Mouse (Mus musculus) midbrain, embryonic 13.5 days (tissue): ENCODE measurements around the gene Bmpr2. TPM values are rescaled to one million over a fixed set of nuclear protein-coding genes. Genes with fewer than 3 reads are reported as not detected.
"Not testable (repeated sequence)": the region's sequence is repeated elsewhere in the genome, so short reads cannot be mapped to it uniquely, and the experiment has no call there.

Experiments
- ATAC-seq: fragments of 200-750 bp; cut with Nextera tagmentation; 2 replicates; pipeline ENCODE4 v1.8.0; 2017; ENCODE audit warnings: mild to moderate bottlenecking, moderate TSS enrichment, moderate library complexity
- H3K27ac ChIP-seq: fragments of 300-500 bp; sonication (generic); 2 replicates; pipeline ENCODE4 v1.5.1; 2015; ENCODE audit warnings: inconsistent platforms, mild to moderate bottlenecking, moderate library complexity
- H3K27me3 ChIP-seq: fragments of 300-500 bp; sonication (generic); 2 replicates; pipeline ENCODE4 v1.6.1; 2015; ENCODE audit warnings: mild to moderate bottlenecking, inconsistent platforms
- H3K36me3 ChIP-seq: fragments of 300-500 bp; sonication (generic); 2 replicates; pipeline ENCODE4 v1.6.1; 2015; ENCODE audit warnings: mild to moderate bottlenecking, inconsistent platforms
- H3K4me1 ChIP-seq: fragments of 300-500 bp; sonication (generic); replicated peaks from 2 replicates; pipeline ENCODE4 v1.6.1; 2015; ENCODE audit warnings: inconsistent platforms
- H3K4me2 ChIP-seq: fragments of 300-500 bp; sonication (generic); replicated peaks from 2 replicates; pipeline ENCODE4 v1.6.1; 2015; ENCODE audit warnings: moderate library complexity, mild to moderate bottlenecking, inconsistent platforms
- H3K4me3 ChIP-seq: fragments of 300-500 bp; sonication (generic); replicated peaks from 2 replicates; pipeline ENCODE4 v1.5.1; 2015; ENCODE audit warnings: mild to moderate bottlenecking, inconsistent platforms
- H3K9ac ChIP-seq: fragments of 300-500 bp; sonication (generic); replicated peaks from 2 replicates; pipeline ENCODE4 v1.6.1; 2015; ENCODE audit warnings: mild to moderate bottlenecking, inconsistent platforms
- H3K9me3 ChIP-seq: fragments of 300-500 bp; sonication (generic); 2 replicates; pipeline ENCODE4 v1.6.1; 2016; ENCODE audit warnings: mild to moderate bottlenecking, inconsistent platforms
- WGBS: fragments of 180-500 bp; shearing (Covaris S2); methylation state at CpG from one replicate; pipeline ENCODE4 v1.1.7; 2015; 5-methylcytosine and 5-hydroxymethylcytosine counted together
- polyA plus RNA-seq: library from polyadenylated mRNA; unstranded; fragments of >200 nt; fragmentation: Nextera tagmentation; extraction: Ambion mirVana; gene quantifications from 2 replicates; pipeline ENCODE4 v1.2.1, GENCODE M21; 2015

The Bmpr2 gene
- 10.9 and 13.0 TPM in 2 replicates for polyA plus RNA-seq

DNA sequence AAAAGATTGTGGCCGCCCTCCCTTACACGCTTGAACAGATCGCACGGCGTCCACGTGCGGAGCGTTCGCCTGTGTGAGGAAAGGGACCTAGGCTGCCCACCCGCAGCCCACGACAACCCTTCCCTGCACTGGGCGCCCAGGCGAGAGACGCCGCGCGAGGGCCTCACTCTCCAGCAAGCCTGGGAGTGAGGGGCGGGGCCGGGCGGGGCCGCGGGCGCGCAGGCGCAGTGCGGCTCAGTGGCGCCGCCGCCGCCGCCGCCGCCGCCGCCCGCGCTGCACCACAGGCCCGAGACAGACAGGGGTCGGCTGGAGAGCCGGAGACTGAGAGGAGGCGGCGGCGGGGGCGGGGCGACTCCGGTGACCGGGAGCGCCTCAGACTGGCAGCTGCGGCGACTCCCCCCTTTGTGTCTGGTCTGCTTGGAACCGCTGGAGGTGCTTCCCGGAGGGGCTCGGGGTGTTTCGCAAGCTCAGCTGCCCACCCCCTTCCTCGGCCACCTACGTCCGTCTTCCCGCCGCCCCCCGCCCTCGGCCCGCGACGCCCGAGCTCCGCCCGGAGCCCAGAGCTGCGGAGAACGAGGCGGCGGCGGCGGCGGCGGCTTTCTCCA is at the start of gene Bmpr2:
Bmpr2 (plus strand) TSS at position 237 of the 605 bp plus-strand sequence.
- Histone ChIP-seq H3K27ac (peak within 1 kb of the TSS; percentile 99), H3K9ac (peak within 1 kb of the TSS; percentile 97), H3K4me2 (peak within 1 kb of the TSS; percentile 84), H3K4me1 (peaks cover 25% of the 10 kb centered on the region), H3K4me3 (peak within 1 kb of the TSS; percentile 99), H3K9me3 (no peaks in the 10 kb centered on the region), H3K36me3 (no peaks in the 10 kb centered on the region), H3K27me3 (no peaks in the 10 kb centered on the region)
- WGBS, result under 1% methylated on average over 70 of the region's 75 CpGs
- ATAC-seq, result peak; percentile 95

DNA sequence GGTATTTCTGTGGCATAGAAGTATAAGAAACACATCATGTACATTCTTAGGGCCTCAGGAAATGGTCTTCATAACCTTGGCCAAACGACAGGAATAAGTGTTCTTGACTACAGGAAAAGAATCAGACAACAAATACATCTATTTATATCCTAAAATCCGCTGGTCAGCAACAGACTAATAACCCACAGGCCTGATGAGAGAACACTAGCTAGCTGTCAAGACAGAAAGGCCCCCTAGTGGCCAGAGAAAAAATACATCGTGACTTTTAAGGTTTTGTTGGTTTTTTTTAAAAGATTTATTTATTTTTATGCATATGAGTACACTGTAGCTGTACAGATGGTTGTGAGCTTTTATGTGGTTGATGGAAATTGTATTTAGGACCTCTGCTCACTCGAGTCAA is 43.3 kb upstream of the Bmpr2 start:
- H3K4me3 ChIP-seq, result no peak overlapping the region
- 60% methylated on average over 4 of the region's 4 CpGs for WGBS
- no peak for ATAC-seq

DNA sequence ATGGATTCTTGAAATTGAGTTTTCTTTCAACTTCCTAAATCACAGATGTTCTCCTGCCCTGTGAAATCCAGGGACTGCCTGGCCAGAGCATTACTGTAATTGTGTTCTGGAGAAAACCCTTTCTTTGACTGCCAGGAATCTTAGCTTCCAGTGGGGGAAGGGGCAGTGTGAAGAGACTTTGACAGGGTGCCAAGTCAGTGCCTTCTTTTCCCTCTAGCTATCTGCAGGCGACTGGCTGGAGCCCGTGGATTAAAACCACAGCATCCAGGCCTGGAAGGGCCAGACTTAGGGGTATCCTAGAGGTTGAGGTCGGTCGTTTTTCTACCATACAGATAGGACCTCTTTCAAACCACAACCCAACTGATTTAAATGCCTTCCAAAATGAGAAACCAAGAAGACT is 37.5 kb upstream of the Bmpr2 start:
- Histone ChIP-seq H3K27me3 (no peaks in the 10 kb centered on the region), H3K9ac (no peak overlapping the region), H3K4me1 (no peaks in the 10 kb centered on the region), H3K27ac (no peak overlapping the region), H3K4me3 (no peak overlapping the region), H3K36me3 (peaks cover 10% of the 10 kb centered on the region), H3K9me3 (no peaks in the 10 kb centered on the region), H3K4me2 (no peak overlapping the region)
- ATAC-seq, result no peak
- WGBS, result 76% methylated on average over 4 of the region's 4 CpGs

More for the DNA sequence above, 43.3 kb upstream of the Bmpr2 start:
- Histone ChIP-seq H3K9me3 (no peaks in the 10 kb centered on the region), H3K27me3 (no peaks in the 10 kb centered on the region), H3K36me3 (peaks cover 35% of the 10 kb centered on the region), H3K4me1 (no peaks in the 10 kb centered on the region), H3K4me2 (no peak overlapping the region), H3K27ac (no peak overlapping the region), H3K9ac (no peak overlapping the region)

DNA sequence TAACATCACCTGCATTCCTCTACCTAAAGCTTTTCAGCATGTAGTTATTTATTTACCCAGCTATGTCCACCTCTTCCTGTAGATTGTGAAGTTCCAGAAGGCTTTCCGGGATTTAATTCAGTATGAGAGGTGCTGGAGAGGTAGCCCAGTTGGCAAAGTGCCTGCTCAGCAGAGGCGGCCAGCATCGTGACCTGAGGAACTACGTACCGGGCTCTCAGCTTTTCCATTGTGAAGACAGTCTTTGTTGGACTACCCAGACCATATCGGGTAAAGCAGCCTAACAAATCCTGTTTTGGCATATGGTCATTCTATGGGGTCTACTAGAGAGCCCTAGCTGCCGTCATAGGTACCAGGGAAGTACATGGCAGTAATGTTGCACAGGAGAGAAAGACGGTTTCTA is 33.1 kb upstream of the Bmpr2 start:
- H3K4me3 ChIP-seq, result no peak overlapping the region
- no peaks in the 10 kb centered on the region for H3K9me3 ChIP-seq
- WGBS, result 82% methylated on average over 8 of the region's 8 CpGs
- H3K4me1 ChIP-seq, result no peaks in the 10 kb centered on the region
- H3K9ac ChIP-seq, result no peak overlapping the region
- no peaks in the 10 kb centered on the region for H3K36me3 ChIP-seq
- no peak for ATAC-seq
- H3K27ac ChIP-seq, result no peak overlapping the region
- no peaks in the 10 kb centered on the region for H3K27me3 ChIP-seq
- no peak overlapping the region for H3K4me2 ChIP-seq

DNA sequence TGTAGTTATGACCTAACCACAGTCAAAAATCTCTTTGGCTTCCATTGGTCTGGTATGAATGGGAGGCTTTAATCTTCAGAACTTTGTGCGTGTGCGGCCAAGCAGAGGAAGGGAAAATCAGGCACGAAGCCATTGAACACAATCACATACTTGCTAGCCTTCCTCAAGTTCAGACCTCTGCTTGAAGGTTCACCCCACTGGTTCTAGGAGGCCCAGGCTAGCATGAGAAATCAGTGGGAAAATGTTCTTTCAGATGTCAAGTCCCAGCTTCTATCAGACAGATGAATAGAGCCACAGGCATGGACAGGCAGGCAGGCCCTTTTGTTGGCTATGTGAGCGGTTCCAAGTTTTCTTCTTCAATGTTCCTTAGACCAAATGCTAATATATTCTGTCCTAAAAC is 32.5 kb upstream of the Bmpr2 start:
- Histone ChIP-seq H3K9me3 (no peaks in the 10 kb centered on the region), H3K4me2 (no peak overlapping the region), H3K4me3 (no peak overlapping the region), H3K4me1 (no peaks in the 10 kb centered on the region), H3K27ac (no peak overlapping the region), H3K27me3 (no peaks in the 10 kb centered on the region), H3K36me3 (no peaks in the 10 kb centered on the region), H3K9ac (no peak overlapping the region)
- no peak for ATAC-seq
- 60% methylated on average over 4 of the region's 4 CpGs for WGBS

DNA sequence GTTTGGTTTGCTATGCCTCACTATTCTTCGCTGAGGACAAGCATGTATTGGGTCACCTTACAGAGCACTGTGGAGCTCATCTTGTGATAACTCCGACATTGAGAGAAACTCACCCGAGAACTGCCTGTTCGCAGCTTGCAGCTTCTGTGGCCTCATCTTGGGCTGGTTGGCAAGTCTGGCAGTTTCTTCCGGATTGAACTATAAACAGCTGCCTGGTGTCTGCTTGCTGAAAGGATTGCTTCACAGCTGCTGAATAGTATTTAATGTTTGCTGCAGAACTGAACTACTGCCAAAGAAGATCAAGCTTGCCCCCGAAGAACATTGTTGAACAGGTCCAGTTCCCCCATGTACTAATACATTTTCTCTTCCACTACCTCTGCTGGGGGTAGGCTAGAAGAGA is 29.1 kb upstream of the Bmpr2 start:
- H3K36me3 ChIP-seq, result no peaks in the 10 kb centered on the region
- no peak overlapping the region for H3K9ac ChIP-seq
- H3K27ac ChIP-seq, result no peak overlapping the region
- H3K27me3 ChIP-seq, result no peaks in the 10 kb centered on the region
- WGBS, result 85% methylated on average over 6 of the region's 6 CpGs
- H3K4me1 ChIP-seq, result no peaks in the 10 kb centered on the region
- H3K4me3 ChIP-seq, result no peak overlapping the region
- H3K4me2 ChIP-seq, result no peak overlapping the region
- H3K9me3 ChIP-seq, result no peaks in the 10 kb centered on the region
- ATAC-seq, result no peak

DNA sequence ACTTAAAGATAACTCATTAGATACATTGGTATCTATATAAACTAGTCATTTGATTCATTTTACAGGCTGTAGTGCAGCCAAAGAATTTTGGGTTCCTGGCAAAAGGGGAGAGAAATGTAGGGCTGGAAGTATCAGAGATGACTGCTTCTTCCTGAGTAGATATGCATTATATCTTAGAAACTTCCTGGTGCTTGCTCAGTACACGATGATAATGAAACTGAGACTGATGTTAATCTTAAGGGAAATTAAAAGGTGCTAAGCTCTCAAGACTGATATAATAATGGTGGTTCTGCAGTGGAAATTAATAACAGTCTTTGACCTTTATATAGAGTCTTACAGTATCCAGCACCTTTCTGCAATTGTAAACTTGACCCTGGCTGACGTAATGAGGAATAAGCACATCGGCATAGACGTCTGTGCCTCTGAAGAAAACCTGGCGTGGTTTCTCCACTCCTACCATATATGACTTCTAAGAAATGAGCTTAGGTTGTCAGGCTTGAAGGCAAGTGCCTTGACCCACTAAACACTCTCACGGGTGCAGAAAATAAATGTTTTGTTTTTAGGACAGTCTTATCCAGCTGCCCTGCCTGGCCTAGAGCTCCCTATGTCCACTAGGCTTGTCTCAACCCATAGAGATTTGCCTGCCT is 24.3 kb upstream of the Bmpr2 start:
- Histone ChIP-seq H3K9me3 (no peaks in the 10 kb centered on the region), H3K9ac (no peak overlapping the region)
- no peak for ATAC-seq

DNA sequence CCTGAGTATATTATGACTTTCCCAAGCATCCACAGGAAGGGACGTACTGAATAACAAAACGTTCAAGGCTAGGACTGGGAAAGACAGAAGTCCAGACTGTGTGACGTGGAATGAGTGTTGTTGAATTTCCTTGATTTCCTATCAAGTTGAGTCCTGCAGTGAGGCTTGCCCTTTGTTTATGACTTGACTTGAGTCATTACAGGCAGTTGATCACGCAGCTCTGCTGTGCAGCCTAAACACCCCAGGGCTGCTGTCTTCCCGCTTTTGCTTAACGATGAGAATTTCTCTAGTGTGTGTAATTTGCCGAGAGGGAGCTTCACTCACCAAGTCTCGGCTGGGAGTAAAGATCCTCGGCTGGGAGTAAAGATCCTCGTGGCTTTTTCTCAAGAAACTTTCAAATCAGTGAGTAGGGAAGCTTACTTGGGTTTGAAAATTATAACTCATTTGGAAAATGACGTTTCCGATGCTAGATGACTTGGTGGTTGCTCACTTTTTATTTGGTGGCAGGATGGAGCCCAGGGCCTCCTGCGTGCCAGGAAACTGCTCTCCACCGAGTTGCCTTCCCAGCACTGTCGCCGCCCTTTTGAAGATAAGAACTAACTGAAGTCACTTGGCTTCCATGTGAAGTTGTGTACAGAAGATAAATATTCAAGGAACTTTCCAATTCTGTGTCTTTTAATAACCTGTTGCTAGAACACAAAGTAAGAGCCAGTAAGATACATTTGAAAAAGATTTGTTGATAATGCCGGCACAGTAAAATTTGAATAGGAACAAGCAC is 23.4 kb upstream of the Bmpr2 start:
- Histone ChIP-seq H3K4me1 (no peaks in the 10 kb centered on the region), H3K9ac (no peak overlapping the region), H3K4me2 (no peak overlapping the region), H3K27me3 (no peaks in the 10 kb centered on the region), H3K9me3 (no peaks in the 10 kb centered on the region), H3K4me3 (no peak overlapping the region), H3K36me3 (no peaks in the 10 kb centered on the region), H3K27ac (no peak overlapping the region)
- ATAC-seq, result no peak
- WGBS, result 81% methylated on average over 17 of the region's 17 CpGs

More for the DNA sequence above, 24.3 kb upstream of the Bmpr2 start:
- no peaks in the 10 kb centered on the region for H3K27me3 ChIP-seq
- no peaks in the 10 kb centered on the region for H3K36me3 ChIP-seq
- WGBS, result 89% methylated on average over 6 of the region's 6 CpGs
- H3K27ac ChIP-seq, result no peak overlapping the region
- no peak overlapping the region for H3K4me3 ChIP-seq
- H3K4me2 ChIP-seq, result no peak overlapping the region
- no peaks in the 10 kb centered on the region for H3K4me1 ChIP-seq

DNA sequence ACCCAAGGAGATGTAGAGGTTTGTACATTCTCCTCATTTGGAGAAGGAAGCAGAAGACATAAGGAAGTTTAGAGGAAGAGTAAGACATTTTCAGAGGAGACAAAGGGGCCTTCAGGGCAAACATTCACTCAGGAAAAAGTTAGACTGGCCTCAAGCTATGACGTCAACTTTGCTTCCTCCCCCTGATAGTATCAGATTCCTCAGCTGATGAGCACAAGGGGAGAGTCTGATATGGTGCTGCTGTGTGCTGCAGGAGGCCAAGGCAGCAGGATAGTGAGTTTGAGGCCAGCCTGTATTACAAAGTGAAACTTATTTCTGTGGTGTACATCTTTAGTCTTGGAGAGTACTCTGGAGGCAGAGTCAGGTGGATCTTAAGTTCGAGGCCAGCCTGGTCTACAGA is 14.2 kb upstream of the Bmpr2 start:
- 81% methylated on average over 2 of the region's 2 CpGs for WGBS
- no peak for ATAC-seq
- no peak overlapping the region for H3K4me2 ChIP-seq
- no peak overlapping the region for H3K27ac ChIP-seq
- H3K9me3 ChIP-seq, result no peaks in the 10 kb centered on the region
- no peak overlapping the region for H3K9ac ChIP-seq
- H3K4me3 ChIP-seq, result no peak overlapping the region
- no peaks in the 10 kb centered on the region for H3K27me3 ChIP-seq
- no peaks in the 10 kb centered on the region for H3K36me3 ChIP-seq
- H3K4me1 ChIP-seq, result no peaks in the 10 kb centered on the region

DNA sequence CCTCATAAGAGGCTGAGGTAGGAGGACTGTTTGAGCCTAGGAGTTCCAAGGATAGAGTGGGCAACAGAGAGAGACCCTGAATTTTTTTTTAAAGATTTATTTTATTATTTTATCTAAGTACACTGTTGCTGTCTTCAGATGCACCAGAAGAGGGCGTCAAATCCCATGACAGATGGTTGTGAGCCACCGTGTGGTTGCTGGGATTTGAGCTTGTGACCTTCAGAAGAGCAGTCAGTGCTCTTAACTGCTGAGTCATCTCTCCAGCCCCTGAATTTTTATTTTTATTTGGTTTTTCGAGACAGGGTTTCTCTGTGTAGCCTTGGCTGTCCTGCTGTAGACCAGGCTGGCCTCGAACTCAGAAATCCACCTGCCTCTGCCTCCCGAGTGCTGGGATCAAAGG is 13.5 kb upstream of the Bmpr2 start:
- H3K4me3 ChIP-seq, H3K36me3 ChIP-seq, H3K27ac ChIP-seq, H3K4me1 ChIP-seq, H3K9ac ChIP-seq, H3K4me2 ChIP-seq, ATAC-seq, H3K27me3 ChIP-seq, H3K9me3 ChIP-seq: not testable (repeated sequence)
- WGBS, result 70% methylated on average over 5 of the region's 5 CpGs

DNA sequence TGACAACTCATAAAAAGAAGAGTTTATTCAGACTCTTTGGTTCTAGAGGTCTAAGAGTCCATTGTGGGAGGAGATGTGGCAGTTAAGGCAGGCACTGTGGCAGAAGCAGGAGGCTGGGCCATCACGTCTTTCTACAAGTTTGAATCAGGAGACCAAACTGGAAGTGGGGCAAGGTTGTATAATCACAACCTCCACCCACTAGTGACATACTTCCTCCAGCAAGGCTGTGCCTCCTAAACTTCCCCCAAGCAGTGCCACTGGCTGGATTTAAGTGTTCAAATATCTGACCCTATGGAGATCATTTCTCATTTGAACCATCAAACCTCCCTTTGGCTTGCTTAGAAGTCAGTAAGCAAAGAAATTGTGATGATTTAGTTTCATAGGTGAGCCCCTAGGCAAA is 7.9 kb upstream of the Bmpr2 start:
- no peaks in the 10 kb centered on the region for H3K27me3 ChIP-seq
- no peak overlapping the region for H3K4me3 ChIP-seq
- no peak overlapping the region for H3K4me2 ChIP-seq
- no peaks in the 10 kb centered on the region for H3K36me3 ChIP-seq
- no peak for ATAC-seq
- H3K4me1 ChIP-seq, result no peaks in the 10 kb centered on the region
- 52% methylated on average over 1 of the region's 1 CpGs for WGBS
- no peak overlapping the region for H3K9ac ChIP-seq
- no peak overlapping the region for H3K27ac ChIP-seq
- H3K9me3 ChIP-seq, result no peaks in the 10 kb centered on the region

DNA sequence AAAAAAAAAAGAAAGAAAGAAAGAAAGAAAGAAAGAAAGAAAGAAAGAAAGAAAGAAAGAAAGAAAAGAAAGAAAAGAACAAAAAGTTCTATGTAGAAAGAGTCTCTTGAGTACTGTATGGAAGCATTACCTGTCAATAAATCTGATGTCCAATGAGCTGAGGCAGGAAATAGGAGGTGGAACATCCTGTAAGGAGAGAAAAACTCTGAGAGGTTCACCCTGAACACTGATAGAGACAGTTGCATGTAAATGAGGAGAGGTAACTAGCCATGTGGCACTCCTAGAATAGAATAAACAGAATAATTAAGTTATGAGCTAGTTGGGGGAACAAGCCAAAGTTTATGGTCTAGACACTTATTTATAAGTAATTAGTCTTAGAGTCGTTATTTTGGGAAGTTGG is 4.9 kb upstream of the Bmpr2 start:
- no peak overlapping the region for H3K27ac ChIP-seq
- WGBS, result 88% methylated on average over 1 of the region's 1 CpGs
- no peak overlapping the region for H3K4me2 ChIP-seq
- no peaks in the 10 kb centered on the region for H3K36me3 ChIP-seq
- H3K27me3 ChIP-seq, result no peaks in the 10 kb centered on the region
- no peak overlapping the region for H3K9ac ChIP-seq
- no peak for ATAC-seq
- H3K4me1 ChIP-seq, result 0 out of 2 replicates have a peak, but pooled peaks cover 2% of the 10 kb centered on the region
- no peaks in the 10 kb centered on the region for H3K9me3 ChIP-seq
- no peak overlapping the region for H3K4me3 ChIP-seq
